Mouse (Mus musculus) cerebellum, adult 2 months (tissue): ENCODE measurements at regions not wholly inside any gene's neighbourhood (a gene's known extent, or its start where the extent isn't known, plus 50 kb on each side); places are given as distances from the start of the nearest gene placed in this dataset.
"Not testable (repeated sequence)": the region's sequence is repeated elsewhere in the genome, so short reads cannot be mapped to it uniquely, and the experiment has no call there.

ENCODE experiments used
- DNase-seq, 2 experiments: peaks; one replicate each; pipeline ENCODE4 v3.0.0; 2021
- H3K27ac ChIP-seq: fragments of 200-500 bp; 2 replicates; pipeline ENCODE4 v1.5.1; 2012; ENCODE audit warnings: low read length, control low read depth, inconsistent platforms; ENCODE audit not compliant: insufficient read depth
- H3K27me3 ChIP-seq: fragments of 200-500 bp; 2 replicates; pipeline ENCODE4 v1.6.1; 2012; ENCODE audit warnings: inconsistent platforms, mild to moderate bottlenecking, low read length, moderate library complexity; ENCODE audit not compliant: control insufficient read depth, insufficient read depth
- H3K4me1 ChIP-seq: fragments of 200-500 bp; 2 replicates; pipeline ENCODE4 v1.6.1; 2011; ENCODE audit warnings: low read length; ENCODE audit not compliant: control insufficient read depth, insufficient read depth
- H3K4me3 ChIP-seq: fragments of 200-500 bp; replicated peaks from 2 replicates; pipeline ENCODE3; 2011; ENCODE audit warnings: mild to moderate bottlenecking, low read depth, low read length, control low read depth; ENCODE audit not compliant: insufficient read depth
- CTCF ChIP-seq: fragments of 200-500 bp; IDR thresholded peaks from 2 replicates; pipeline ENCODE4 v1.5.1; 2011; ENCODE audit warnings: low read depth, mild to moderate bottlenecking, control low read depth, low read length, moderate library complexity, borderline replicate concordance; ENCODE audit not compliant: insufficient read depth
- POLR2A ChIP-seq: fragments of 200-500 bp; IDR thresholded peaks from 2 replicates; pipeline ENCODE4 v1.6.1; 2011; ENCODE audit warnings: low read length, control low read depth, borderline replicate concordance; ENCODE audit not compliant: insufficient read depth
- WGBS: fragments of 180-500 bp; shearing (Covaris S2); methylation state at CpG from one replicate; pipeline ENCODE4 v1.1.7; 2018; 5-methylcytosine and 5-hydroxymethylcytosine counted together

DNA sequence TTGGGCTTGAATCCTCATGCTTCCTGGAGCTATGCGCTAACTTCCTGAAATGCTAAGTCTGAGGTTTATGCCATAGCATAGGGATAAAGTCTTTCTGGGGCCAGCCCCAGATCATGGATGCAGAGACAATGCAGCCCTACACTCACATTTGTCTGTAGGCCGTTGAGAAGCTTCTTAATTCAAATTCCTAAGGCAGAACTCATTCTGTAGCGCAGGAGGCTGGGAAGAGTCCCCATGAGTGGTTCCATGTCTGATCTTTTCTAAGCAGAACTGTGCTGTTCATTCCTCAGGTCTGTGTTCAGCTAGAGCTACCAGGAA lies 167.9 kb upstream of the Frmd6 start:
- Histone ChIP-seq H3K27me3 (no peaks in the 10 kb centered on the region), H3K27ac (no peak overlapping the region), H3K4me1 (no peaks in the 10 kb centered on the region; the same call in 1 of the 2 replicates), H3K4me3 (no peak overlapping the region)
- DNase-seq = no peak
- TF ChIP-seq CTCF (no peak), POLR2A (no peak)
- WGBS = 94% methylated on average over 3 of the region's 3 CpGs

DNA sequence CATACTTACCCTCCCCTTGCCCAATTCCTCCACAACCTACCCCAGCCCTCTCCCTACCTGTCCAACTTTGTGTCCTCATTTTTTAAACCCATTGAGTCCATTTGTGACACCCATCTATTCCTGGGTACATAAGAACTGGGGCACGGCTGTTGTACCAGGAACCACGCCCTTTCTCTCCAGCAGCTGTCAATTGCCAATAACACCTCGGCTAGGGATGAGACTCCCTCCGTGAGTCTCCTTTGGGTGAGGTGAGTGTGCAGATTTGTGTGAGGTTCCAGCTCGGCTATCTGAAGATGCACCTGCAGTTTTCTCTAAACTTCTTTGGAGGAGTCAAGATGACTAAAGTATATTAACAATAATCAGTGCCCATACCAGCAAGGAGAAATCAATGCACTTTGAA lies 167.2 kb upstream of the Frmd6 start:
- H3K4me1 ChIP-seq = no peaks in the 10 kb centered on the region; the same call in 1 of the 2 replicates
- no peaks in the 10 kb centered on the region for H3K27me3 ChIP-seq
- no peak for TF ChIP-seq CTCF
- no peak for TF ChIP-seq POLR2A
- no peak overlapping the region for H3K4me3 ChIP-seq
- H3K27ac ChIP-seq = no peak overlapping the region
- WGBS = 96% methylated on average over 5 of the region's 5 CpGs
- DNase-seq = no peak

DNA sequence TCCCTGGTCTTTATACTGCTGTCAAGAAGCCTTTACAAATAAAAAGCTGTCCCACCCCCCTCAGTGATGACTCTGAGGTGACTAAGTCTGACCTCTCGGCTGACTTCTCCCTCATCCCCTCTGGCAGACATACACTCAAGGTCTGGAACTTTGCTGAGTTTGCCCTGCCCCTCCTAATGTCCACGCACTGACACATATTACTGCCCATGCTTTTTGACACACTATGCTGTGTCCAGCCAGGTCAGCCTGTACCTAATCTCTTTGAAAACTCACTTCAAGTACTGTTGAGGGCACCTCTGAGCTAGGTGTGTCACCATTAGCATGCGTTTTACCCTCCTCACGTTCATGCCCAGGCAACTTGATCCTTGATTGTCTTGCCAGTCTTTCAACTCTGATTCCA lies 164.9 kb upstream of the Frmd6 start:
- no peak for TF ChIP-seq CTCF
- TF ChIP-seq POLR2A = no peak

DNA sequence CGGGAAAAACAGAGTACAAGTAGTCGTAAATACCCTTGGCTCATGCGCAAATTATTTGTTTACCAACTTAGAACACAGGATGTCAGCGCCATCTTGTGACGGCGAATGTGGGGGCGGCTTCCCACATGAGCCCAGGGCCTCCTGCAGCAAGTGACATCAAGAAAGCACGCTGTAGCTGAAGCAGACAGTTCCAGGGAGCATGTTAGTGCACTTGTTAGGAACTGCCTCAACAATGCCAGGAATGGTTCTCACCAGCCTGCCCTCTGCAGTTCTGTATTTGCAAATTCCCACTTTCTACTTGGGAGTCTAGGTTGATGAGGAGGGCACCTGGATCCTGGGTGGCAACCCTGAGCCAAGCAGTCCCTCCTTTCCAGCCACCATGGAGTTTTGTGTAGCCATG lies 157.2 kb upstream of the Frmd6 start:
- H3K27me3 ChIP-seq, H3K27ac ChIP-seq, DNase-seq, H3K4me1 ChIP-seq, H3K4me3 ChIP-seq: not testable (repeated sequence)
- 82% methylated on average over 6 of the region's 8 CpGs for WGBS

More for the DNA sequence above, 164.9 kb upstream of the Frmd6 start:
- Histone ChIP-seq H3K27ac (no peak overlapping the region), H3K27me3 (no peaks in the 10 kb centered on the region), H3K4me1 (no peaks in the 10 kb centered on the region; the same call in 1 of the 2 replicates), H3K4me3 (no peak overlapping the region)
- no peak for DNase-seq
- WGBS = 93% methylated on average over 4 of the region's 4 CpGs

DNA sequence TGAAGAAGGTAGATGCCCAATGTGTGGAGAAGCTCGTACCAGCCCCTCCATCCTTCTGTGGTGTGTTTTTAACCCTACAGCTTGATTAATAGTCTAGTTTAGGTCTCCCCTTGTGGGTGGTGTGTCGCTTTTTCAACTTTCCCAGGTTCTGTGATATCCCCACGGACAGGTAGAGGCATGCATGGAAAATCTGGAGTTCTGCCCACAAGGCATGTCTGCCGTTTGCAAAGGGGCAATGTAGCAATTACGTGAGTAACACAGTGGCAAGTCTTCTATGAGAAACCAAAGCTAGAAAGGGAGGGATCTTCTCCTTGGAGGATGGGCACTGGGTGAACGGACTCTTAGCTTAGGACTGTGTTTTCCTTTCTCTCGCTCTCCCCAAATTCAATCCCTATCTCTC lies 153.2 kb upstream of the Frmd6 start:
- DNase-seq = no peak
- 89% methylated on average over 7 of the region's 7 CpGs for WGBS
- TF ChIP-seq CTCF (no peak), POLR2A (no peak)
- Histone ChIP-seq H3K27ac (no peak overlapping the region), H3K4me3 (no peak overlapping the region), H3K4me1 (no peaks in the 10 kb centered on the region), H3K27me3 (no peaks in the 10 kb centered on the region)

DNA sequence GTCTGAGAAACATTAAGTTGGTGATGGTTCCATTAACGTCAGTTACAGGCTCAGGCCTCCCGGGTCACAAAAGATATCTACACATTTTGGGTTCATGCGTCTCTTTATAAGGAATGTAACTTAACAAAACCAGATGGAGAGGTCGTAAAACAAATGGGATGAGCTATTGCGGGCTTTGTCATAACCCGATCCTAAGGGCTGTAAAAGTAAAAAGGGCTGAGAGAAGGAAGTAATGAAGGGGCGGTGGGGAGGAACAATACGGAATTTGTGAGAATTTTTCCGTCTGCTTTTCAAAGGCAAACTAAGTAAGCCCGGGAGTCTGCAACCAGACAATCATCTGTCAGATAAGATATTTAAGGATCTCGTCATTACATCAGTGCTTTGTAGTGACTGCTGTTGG lies 152.1 kb upstream of the Frmd6 start:
- WGBS = 88% methylated on average over 11 of the region's 11 CpGs
- Histone ChIP-seq H3K27ac (no peak overlapping the region), H3K4me3 (no peak overlapping the region), H3K27me3 (no peaks in the 10 kb centered on the region), H3K4me1 (no peaks in the 10 kb centered on the region)
- no peak for TF ChIP-seq CTCF
- no peak for TF ChIP-seq POLR2A
- DNase-seq = no peak

DNA sequence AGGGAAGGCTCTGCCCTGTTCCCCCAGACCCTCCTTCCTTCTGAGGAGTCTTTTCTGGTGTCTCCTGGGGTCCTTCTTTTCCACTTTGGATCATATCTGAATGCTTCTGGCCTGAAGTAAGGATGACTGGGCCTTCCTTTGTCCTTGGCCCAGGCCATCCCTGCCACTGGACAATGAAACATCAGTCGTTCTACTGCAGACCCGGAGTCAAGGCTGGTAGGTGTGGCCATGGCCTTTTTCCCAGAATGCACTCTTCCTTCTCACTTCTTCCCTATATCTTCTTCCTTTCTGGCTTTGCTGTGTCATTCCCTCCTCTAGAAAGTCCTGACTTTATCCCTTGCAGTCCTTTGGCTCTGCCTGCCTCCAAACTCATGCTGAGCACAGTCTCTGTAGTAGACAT lies 151.2 kb upstream of the Frmd6 start:
- no peak for TF ChIP-seq POLR2A
- TF ChIP-seq CTCF = no peak
- 76% methylated on average over 2 of the region's 2 CpGs for WGBS

DNA sequence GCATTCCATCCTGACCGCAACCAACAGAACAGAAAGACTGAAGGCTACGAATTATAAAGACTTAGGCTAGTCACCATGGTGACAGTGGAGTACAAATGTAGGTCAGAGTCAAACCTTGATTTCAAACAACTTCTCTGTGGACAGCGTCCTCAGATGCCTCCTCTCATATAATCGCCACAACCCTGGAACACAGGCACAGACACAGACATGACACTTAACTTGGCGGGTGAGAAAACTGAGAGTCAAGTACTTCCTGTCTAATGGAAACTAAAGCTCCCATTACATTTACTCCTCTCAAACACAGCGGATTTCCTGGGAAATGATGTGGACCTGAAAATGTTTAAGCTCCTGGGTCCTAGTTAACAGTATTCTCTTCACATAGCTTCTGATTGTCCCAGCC lies 149.5 kb upstream of the Frmd6 start:
- Histone ChIP-seq H3K4me1 (no peaks in the 10 kb centered on the region), H3K27me3 (no peaks in the 10 kb centered on the region), H3K4me3 (no peak overlapping the region), H3K27ac (no peak overlapping the region)
- 88% methylated on average over 6 of the region's 6 CpGs for WGBS
- no peak for DNase-seq
- TF ChIP-seq POLR2A = no peak
- TF ChIP-seq CTCF = no peak

More for the DNA sequence above, 151.2 kb upstream of the Frmd6 start:
- Histone ChIP-seq H3K27me3 (no peaks in the 10 kb centered on the region), H3K27ac (no peak overlapping the region), H3K4me1 (no peaks in the 10 kb centered on the region), H3K4me3 (no peak overlapping the region)
- DNase-seq = no peak

DNA sequence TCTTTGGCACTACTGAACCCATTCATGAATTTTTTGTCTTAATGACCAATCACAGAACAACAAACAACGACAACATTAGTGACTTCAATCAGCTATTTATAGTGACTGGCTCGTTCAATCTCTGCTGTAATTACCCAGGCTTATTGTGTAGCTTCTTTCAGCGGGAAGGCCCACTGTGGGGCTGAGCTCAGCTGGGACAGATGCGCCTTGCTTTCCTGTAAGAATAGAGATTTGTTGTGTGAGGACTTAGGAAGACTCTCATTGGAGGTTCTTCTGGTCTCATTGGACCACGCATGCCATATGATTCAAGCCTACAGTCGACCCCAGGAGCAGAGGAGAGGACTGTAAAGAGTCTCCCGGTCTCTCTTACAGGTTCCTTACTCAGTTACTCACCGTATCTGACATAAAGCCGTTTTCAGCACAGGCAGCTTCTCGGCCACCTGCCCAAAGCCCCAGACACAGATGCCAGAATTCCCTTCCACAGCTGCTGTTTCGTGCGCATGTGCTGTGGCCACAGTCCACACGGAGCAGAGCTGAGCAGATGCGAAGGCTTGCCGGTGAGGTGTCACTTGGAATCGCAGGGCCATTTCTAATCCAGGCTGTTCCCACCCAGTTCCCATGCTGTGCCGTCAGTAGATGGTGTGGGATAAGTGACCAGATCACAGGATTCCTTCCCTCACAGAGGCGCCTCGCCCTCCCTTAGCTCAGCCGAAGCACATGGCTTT lies 145.5 kb upstream of the Frmd6 start:
- H3K4me1 ChIP-seq = no peaks in the 10 kb centered on the region
- H3K27ac ChIP-seq = no peak overlapping the region
- no peaks in the 10 kb centered on the region for H3K27me3 ChIP-seq
- peak in 1 of 2 experiments; percentile 9 for DNase-seq
- TF ChIP-seq POLR2A (no peak), CTCF (no peak)
- 31% methylated on average over 20 of the region's 20 CpGs for WGBS
- H3K4me3 ChIP-seq = no peak overlapping the region
